Mouse (Mus musculus): ENCODE data around the gene Kcnc1. TPM values are rescaled to one million over a fixed set of nuclear protein-coding genes. Genes with fewer than 3 reads are reported as not detected.

Kcnc1 gene
- polyA plus RNA-seq, 1 experiment from 2014 or later: 0.17 TPM

DNA sequence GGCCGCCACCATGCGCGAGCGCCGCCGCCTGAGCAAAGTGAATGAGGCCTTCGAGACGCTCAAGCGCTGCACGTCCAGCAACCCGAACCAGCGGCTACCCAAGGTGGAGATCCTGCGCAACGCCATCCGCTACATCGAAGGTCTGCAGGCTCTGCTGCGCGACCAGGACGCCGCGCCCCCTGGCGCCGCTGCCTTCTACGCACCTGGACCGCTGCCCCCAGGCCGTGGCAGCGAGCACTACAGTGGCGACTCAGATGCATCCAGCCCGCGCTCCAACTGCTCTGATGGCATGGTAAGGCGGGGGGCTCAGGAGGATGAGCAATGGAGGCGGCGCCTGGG lies 19.3 kb upstream of the Kcnc1 start:
- WGBS (ENCODE audit: insufficient replicate concordance): 1% methylated on average over 33 of the region's 33 CpGs
- no peaks in the 10 kb centered on the region for H3K4me1 ChIP-seq
- no peaks in the 10 kb centered on the region for H3K36me3 ChIP-seq
- H3K27me3 ChIP-seq (replicated peaks): peaks cover 69% of the 10 kb centered on the region
- H3K9ac ChIP-seq: no peak overlapping the region
- no peak for ATAC-seq
- H3K4me3 ChIP-seq: no peak overlapping the region
- H3K27ac ChIP-seq: no peak overlapping the region
- no peak overlapping the region for H3K4me2 ChIP-seq
- no peaks in the 10 kb centered on the region for H3K9me3 ChIP-seq (replicated peaks)

GRCm38 (mm10) chr7:46378123-46378522 lies 18.2 kb upstream of the Kcnc1 start:
- Histone ChIP-seq H3K27ac (no peak overlapping the region), H3K27me3 (replicated peaks) (peaks cover 69% of the 10 kb centered on the region), H3K4me2 (no peak overlapping the region), H3K9ac (no peak overlapping the region), H3K4me3 (no peak overlapping the region), H3K36me3 (no peaks in the 10 kb centered on the region), H3K9me3 (replicated peaks) (no peaks in the 10 kb centered on the region), H3K4me1 (no peaks in the 10 kb centered on the region)
- WGBS (ENCODE audit: insufficient replicate concordance): 5% methylated on average over 22 of the region's 22 CpGs
- no peak for ATAC-seq

GRCm38 (mm10) chr7:46378983-46379382 lies 17.3 kb upstream of the Kcnc1 start:
- 12% methylated on average over 16 of the region's 16 CpGs for WGBS (ENCODE audit: insufficient replicate concordance)
- ATAC-seq: no peak
- Histone ChIP-seq H3K9ac (no peak overlapping the region), H3K4me1 (no peaks in the 10 kb centered on the region), H3K9me3 (replicated peaks) (no peaks in the 10 kb centered on the region), H3K36me3 (no peaks in the 10 kb centered on the region), H3K27ac (no peak overlapping the region), H3K4me2 (no peak overlapping the region), H3K27me3 (replicated peaks) (peaks cover 64% of the 10 kb centered on the region), H3K4me3 (no peak overlapping the region)

GRCm38 (mm10) chr7:46380625-46381024 lies 15.7 kb upstream of the Kcnc1 start:
- H3K9me3 ChIP-seq (replicated peaks): no peaks in the 10 kb centered on the region

GRCm38 (mm10) chr7:46387430-46387829 lies 8.9 kb upstream of the Kcnc1 start:
- Histone ChIP-seq H3K27me3 (replicated peaks) (peaks cover 11% of the 10 kb centered on the region; the same call in 1 of the 2 replicates), H3K4me1 (no peaks in the 10 kb centered on the region), H3K4me3 (no peak overlapping the region), H3K27ac (no peak overlapping the region), H3K4me2 (no peak overlapping the region), H3K9me3 (replicated peaks) (no peaks in the 10 kb centered on the region), H3K36me3 (no peaks in the 10 kb centered on the region), H3K9ac (no peak overlapping the region)
- no peak for ATAC-seq
- 58% methylated on average over 3 of the region's 3 CpGs for WGBS (ENCODE audit: insufficient replicate concordance)

More at GRCm38 (mm10) chr7:46380625-46381024, 15.7 kb upstream of the Kcnc1 start:
- Histone ChIP-seq H3K9ac (no peak overlapping the region), H3K27ac (no peak overlapping the region), H3K36me3 (no peaks in the 10 kb centered on the region), H3K4me1 (no peaks in the 10 kb centered on the region), H3K27me3 (replicated peaks) (peaks cover 49% of the 10 kb centered on the region), H3K4me3 (no peak overlapping the region), H3K4me2 (no peak overlapping the region)
- 58% methylated on average over 9 of the region's 9 CpGs for WGBS (ENCODE audit: insufficient replicate concordance)
- no peak for ATAC-seq

DNA sequence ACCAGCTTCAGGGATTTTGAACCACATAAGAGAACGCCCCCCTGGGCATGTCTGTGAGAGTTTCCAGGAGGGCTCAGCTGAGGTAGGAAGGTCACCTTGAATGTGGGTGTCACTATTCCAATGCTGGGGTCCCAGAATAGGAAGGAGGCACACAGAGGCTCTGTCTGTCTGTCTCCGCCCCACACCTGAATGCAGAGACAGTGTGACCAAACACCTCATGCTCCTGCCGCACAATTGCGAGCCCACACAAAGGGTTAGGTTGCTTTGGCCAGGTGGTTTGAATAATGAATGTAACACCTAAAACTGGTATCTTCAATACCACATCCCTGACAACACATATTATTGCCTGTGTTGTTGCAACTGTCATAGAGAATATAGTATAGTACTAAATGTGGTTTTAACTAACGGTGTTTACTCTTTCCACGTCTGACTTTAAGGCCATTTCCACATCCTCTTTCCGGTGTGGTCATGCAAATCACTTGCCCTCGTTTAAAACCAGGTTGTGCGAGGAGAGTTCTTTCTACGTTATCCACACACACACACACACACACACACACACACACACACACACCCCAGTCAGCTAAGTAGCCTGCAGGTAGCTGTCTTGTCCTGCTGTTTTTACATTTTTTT lies 6.7 kb upstream of the Kcnc1 start:
- Histone ChIP-seq H3K27me3 (replicated peaks) (peaks cover 29% of the 10 kb centered on the region), H3K4me2 (no peak overlapping the region), H3K9me3 (replicated peaks) (no peaks in the 10 kb centered on the region), H3K4me3 (no peak overlapping the region), H3K9ac (no peak overlapping the region), H3K36me3 (no peaks in the 10 kb centered on the region), H3K4me1 (no peaks in the 10 kb centered on the region), H3K27ac (no peak overlapping the region)
- WGBS (ENCODE audit: insufficient replicate concordance): 60% methylated on average over 10 of the region's 10 CpGs
- ATAC-seq: no peak

DNA sequence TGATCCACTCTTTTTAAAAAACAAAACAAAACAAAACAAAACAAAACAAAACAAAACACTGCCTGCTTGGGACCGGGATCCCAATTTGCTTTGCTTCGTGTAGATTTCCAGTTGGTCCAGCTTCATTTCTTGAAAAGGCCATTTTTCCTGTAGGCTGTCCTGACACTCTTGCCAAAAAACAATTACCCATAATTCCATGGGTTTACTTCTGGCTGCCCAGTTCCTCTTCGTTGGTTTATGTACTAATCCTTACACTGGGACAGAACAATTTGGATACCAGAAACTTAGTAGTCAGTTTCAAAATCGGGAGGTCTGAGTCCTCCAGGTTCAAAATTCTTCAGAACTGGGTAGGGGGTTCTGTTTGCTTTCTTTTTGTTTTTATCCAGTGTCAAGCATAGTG lies 6.1 kb upstream of the Kcnc1 start:
- H3K4me1 ChIP-seq: no peaks in the 10 kb centered on the region
- no peak overlapping the region for H3K27ac ChIP-seq
- H3K4me2 ChIP-seq: no peak overlapping the region
- ATAC-seq: no peak
- H3K9ac ChIP-seq: no peak overlapping the region
- 40% methylated on average over 4 of the region's 4 CpGs for WGBS (ENCODE audit: insufficient replicate concordance)
- peaks cover 36% of the 10 kb centered on the region for H3K27me3 ChIP-seq (replicated peaks)
- no peaks in the 10 kb centered on the region for H3K36me3 ChIP-seq
- no peak overlapping the region for H3K4me3 ChIP-seq
- no peaks in the 10 kb centered on the region for H3K9me3 ChIP-seq (replicated peaks)

DNA sequence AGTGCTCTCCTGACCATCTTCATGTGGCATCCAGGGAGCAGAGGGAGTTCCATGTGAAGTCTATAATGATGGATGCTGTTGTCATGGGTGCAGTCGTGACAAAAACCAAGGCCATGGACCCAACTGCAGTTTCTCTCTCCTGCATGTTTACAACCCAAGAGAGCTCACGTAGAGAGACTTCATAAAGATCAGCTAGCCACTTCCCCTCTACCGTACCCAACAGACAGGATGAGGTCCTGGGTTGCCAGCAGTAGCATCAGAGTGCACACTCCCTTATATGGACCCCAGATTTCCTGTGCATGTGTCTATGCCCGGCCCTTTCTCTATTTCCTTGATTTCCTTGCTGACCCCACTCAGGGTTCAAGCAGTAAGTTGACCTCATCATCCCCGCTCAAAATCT lies 4.6 kb upstream of the Kcnc1 start:
- no peak overlapping the region for H3K4me3 ChIP-seq
- ATAC-seq: no peak
- WGBS (ENCODE audit: insufficient replicate concordance): 24% methylated on average over 5 of the region's 5 CpGs
- no peak overlapping the region for H3K9ac ChIP-seq
- peaks cover 47% of the 10 kb centered on the region for H3K27me3 ChIP-seq (replicated peaks)
- no peaks in the 10 kb centered on the region for H3K36me3 ChIP-seq
- no peak overlapping the region for H3K4me2 ChIP-seq
- H3K4me1 ChIP-seq: peaks cover 9% of the 10 kb centered on the region; the same call in 1 of the 2 replicates
- no peaks in the 10 kb centered on the region for H3K9me3 ChIP-seq (replicated peaks)
- H3K27ac ChIP-seq: no peak overlapping the region

DNA sequence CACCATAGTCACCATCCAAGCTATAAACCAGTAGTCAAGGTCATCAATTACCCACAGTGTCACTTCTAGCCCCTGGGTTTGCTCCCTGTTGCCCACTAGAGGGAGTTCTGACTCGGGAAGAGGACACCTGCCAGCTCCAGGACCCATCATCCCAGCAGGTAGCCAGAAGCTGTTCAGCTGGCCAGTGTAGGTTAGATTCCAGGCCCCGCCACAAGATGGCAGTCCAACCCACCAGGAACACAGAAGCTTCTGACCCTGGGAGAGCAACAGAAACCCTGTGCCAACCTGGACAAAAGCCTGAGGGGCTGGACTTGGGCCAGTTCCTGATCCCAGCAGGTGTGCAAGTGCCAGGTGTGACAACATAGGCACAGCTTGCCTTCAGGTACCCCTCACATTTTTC lies 3.2 kb upstream of the Kcnc1 start:
- 0% methylated on average over 2 of the region's 2 CpGs for WGBS (ENCODE audit: insufficient replicate concordance)

GRCm38 (mm10) chr7:46393718-46394511 lies 2.4 kb upstream of the Kcnc1 start:
- Histone ChIP-seq H3K9me3 (replicated peaks) (no peaks in the 10 kb centered on the region), H3K27ac (no peak overlapping the region), H3K4me1 (peaks cover 17% of the 10 kb centered on the region; the same call in 1 of the 2 replicates), H3K4me3 (no peak overlapping the region), H3K9ac (no peak overlapping the region), H3K36me3 (no peaks in the 10 kb centered on the region), H3K4me2 (no peak overlapping the region), H3K27me3 (replicated peaks) (peaks cover 62% of the 10 kb centered on the region)
- ATAC-seq: no peak
- 24% methylated on average over 11 of the region's 12 CpGs for WGBS (ENCODE audit: insufficient replicate concordance)

More for the DNA sequence above, 3.2 kb upstream of the Kcnc1 start:
- Histone ChIP-seq H3K27me3 (replicated peaks) (peaks cover 54% of the 10 kb centered on the region), H3K27ac (no peak overlapping the region), H3K36me3 (no peaks in the 10 kb centered on the region), H3K9me3 (replicated peaks) (no peaks in the 10 kb centered on the region), H3K4me3 (no peak overlapping the region), H3K9ac (no peak overlapping the region), H3K4me1 (peaks cover 17% of the 10 kb centered on the region; the same call in 1 of the 2 replicates), H3K4me2 (no peak overlapping the region)
- no peak for ATAC-seq

- H3K4me1 ChIP-seq: peaks cover 17% of the 10 kb centered on the region; the same call in 1 of the 2 replicates
- H3K9me3 ChIP-seq (replicated peaks): no peaks in the 10 kb centered on the region
- no peak overlapping the region for H3K4me2 ChIP-seq
- no peak overlapping the region for H3K9ac ChIP-seq
- peaks cover 72% of the 10 kb centered on the region for H3K27me3 ChIP-seq (replicated peaks)
- H3K27ac ChIP-seq: no peak overlapping the region
- 47% methylated on average over 4 of the region's 4 CpGs for WGBS (ENCODE audit: insufficient replicate concordance)
- no peaks in the 10 kb centered on the region for H3K36me3 ChIP-seq
- H3K4me3 ChIP-seq: no peak overlapping the region
- no peak for ATAC-seq
Observed at GRCm38 (mm10) chr7:46394933-46395332, 1.4 kb upstream of the Kcnc1 start.

DNA sequence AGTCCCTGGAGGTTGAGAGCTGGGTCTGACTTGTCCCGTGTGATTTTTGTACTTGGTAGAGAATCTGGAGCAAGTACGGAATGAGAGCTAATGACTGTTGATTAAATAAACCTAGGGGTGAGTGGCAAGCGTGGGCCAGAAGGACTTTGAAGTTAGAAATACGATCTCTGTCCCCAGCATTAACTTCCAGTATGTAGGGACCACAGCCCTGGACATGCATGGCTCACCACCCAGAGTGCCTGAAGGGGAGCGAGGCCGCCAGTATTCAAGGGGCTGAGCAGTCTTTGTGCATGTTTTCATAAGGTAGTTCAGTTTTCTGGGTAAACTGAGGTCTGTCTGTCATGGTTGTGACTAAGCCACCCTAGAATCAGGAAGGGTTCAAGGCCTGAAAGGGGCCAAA lies 726 bp upstream of the Kcnc1 start:
- H3K4me2 ChIP-seq: no peak overlapping the region
- H3K36me3 ChIP-seq: no peaks in the 10 kb centered on the region
- no peak overlapping the region for H3K27ac ChIP-seq
- H3K4me1 ChIP-seq: peaks cover 17% of the 10 kb centered on the region; the same call in 1 of the 2 replicates
- WGBS (ENCODE audit: insufficient replicate concordance): 42% methylated on average over 6 of the region's 6 CpGs
- ATAC-seq: no peak
- H3K4me3 ChIP-seq: no peak overlapping the region
- peaks cover 78% of the 10 kb centered on the region for H3K27me3 ChIP-seq (replicated peaks)
- H3K9ac ChIP-seq: no peak overlapping the region
- H3K9me3 ChIP-seq (replicated peaks): no peaks in the 10 kb centered on the region
